Mouse (Mus musculus): Measurements from ENCODE around the gene Cldnd2. TPM values are rescaled to one million over a fixed set of nuclear protein-coding genes. Genes with fewer than 3 reads are reported as not detected.

The Cldnd2 gene
- polyA plus RNA-seq, 2 experiments, result not detected

DNA sequence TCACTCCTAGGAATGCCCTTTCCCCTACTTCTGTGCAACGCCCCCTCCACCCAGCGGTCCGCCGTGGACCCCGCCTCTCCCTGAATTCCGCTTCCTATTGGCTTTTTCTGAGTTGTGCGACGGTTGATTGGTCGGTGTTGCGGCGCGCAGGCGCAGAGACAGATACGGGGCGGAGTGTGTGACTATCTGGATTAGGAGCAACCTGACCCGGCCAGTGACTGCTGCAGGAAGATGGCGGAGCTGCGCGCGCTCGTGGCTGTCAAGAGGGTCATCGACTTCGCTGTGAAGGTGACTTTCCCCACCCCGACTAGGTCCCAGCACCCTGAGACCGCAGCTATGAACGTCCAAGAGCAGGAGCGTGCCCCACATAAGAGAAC lies 3.3 kb downstream of the Cldnd2 start, which contains the start of the genes Etfb and Gm45233:
Etfb (plus strand) TSS at position 167 of the 377 bp plus-strand sequence.
Gm45233 (plus strand) TSS at position 212 of the 377 bp plus-strand sequence.
- TF ChIP-seq POLR2A (IDR thresholded peaks at IDR 0.05; ENCODE audit: borderline replicate concordance, extremely low read depth, insufficient read depth, insufficient read length), result no peak
- WGBS, result under 1% methylated on average over 27 of the region's 27 CpGs
- H3K4me2 ChIP-seq (replicated peaks; ENCODE audit: low read depth, low read length, severe bottlenecking), result peak within 1 kb of the TSS; percentile 84
- peak within 1 kb of the TSS; percentile 46 for H3K4me3 ChIP-seq (replicated peaks; ENCODE audit: low read length)
- H3K9ac ChIP-seq (ENCODE audit: low read depth, low read length, severe bottlenecking), result peak within 1 kb of the TSS; percentile 65
- DNase-seq (ENCODE audit: low spot score) (peak; percentile 94), ATAC-seq (ENCODE audit: low FRiP score, low read depth) (peak; percentile 98)
- peak within 1 kb of the TSS; percentile 93 for H3K27ac ChIP-seq (replicated peaks; ENCODE audit: low read depth, low read length)
- no peaks in the 10 kb centered on the region for H3K9me3 ChIP-seq (ENCODE audit: control insufficient read depth, low read length)
- no peaks in the 10 kb centered on the region for H3K36me3 ChIP-seq (ENCODE audit: control insufficient read depth, insufficient read depth, low read length)
- peaks cover 22% of the 10 kb centered on the region for H3K4me1 ChIP-seq (ENCODE audit: control insufficient read depth, insufficient read depth, low read length)
- no peaks in the 10 kb centered on the region for H3K27me3 ChIP-seq (ENCODE audit: control insufficient read depth, insufficient read depth, low read length)

DNA sequence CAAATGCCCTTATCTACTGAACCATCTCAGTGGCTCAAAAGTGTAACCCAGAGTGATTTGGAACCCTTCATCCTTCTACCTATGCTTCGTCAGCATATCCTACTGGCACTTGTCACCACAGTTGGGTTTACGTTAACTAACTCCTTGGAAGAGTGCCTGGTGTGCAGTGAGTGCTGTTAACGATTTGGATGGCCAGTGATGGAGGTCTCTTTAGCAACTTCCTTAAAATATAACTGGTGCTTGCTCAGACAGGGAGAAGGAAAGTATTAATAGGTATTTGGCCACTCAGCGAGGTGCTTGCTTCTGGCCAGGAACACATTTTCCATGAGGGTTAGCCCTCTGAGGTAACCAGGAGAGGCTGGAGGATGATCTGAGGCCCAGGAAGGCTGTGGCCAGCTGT lies 7.2 kb downstream of the Cldnd2 start:
- Histone ChIP-seq H3K36me3 (ENCODE audit: control insufficient read depth, insufficient read depth, low read length) (0 out of 2 replicates have a peak, but pooled peaks cover 7% of the 10 kb centered on the region), H3K27me3 (ENCODE audit: control insufficient read depth, insufficient read depth, low read length) (no peaks in the 10 kb centered on the region), H3K9me3 (ENCODE audit: control insufficient read depth, low read length) (no peaks in the 10 kb centered on the region), H3K9ac (ENCODE audit: low read depth, low read length, severe bottlenecking) (no peak overlapping the region), H3K27ac (replicated peaks; ENCODE audit: low read depth, low read length) (no peak overlapping the region), H3K4me1 (ENCODE audit: control insufficient read depth, insufficient read depth, low read length) (peaks cover 16% of the 10 kb centered on the region), H3K4me3 (replicated peaks; ENCODE audit: low read length) (no peak overlapping the region), H3K4me2 (replicated peaks; ENCODE audit: low read depth, low read length, severe bottlenecking) (no peak overlapping the region)
- ATAC-seq (ENCODE audit: low FRiP score, low read depth) (no peak), DNase-seq (ENCODE audit: low spot score) (no peak)
- TF ChIP-seq POLR2A (IDR thresholded peaks at IDR 0.05; ENCODE audit: borderline replicate concordance, extremely low read depth, insufficient read depth, insufficient read length), result no peak
- WGBS, result 88% methylated on average over 4 of the region's 4 CpGs

DNA sequence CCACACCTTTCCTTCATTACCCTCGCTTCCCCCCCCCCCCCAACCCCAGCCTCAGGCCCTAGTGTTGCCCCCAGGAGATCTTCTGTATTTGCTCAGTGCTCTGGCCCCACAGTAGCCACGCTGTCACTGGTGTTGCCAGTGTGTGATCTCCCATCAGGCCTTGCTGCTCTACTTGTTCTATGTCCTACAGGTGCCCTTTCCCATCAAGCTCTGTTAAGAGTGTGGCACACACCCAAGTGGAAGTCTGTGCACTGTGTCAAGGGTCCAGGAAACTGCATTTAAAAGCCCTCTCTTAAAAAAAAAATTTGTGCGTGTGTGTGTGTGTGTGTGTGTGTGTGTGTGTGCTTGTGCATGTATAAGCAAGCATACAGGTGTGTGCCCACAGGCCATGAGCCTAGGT lies 7.7 kb downstream of the Cldnd2 start:
- H3K27ac ChIP-seq (replicated peaks; ENCODE audit: low read depth, low read length), result no peak overlapping the region
- no peak overlapping the region for H3K4me2 ChIP-seq (replicated peaks; ENCODE audit: low read depth, low read length, severe bottlenecking)
- H3K9ac ChIP-seq (ENCODE audit: low read depth, low read length, severe bottlenecking), result no peak overlapping the region
- H3K36me3 ChIP-seq (ENCODE audit: control insufficient read depth, insufficient read depth, low read length), result peaks cover 11% of the 10 kb centered on the region
- no peaks in the 10 kb centered on the region for H3K27me3 ChIP-seq (ENCODE audit: control insufficient read depth, insufficient read depth, low read length)
- no peak overlapping the region for H3K4me3 ChIP-seq (replicated peaks; ENCODE audit: low read length)
- ATAC-seq (ENCODE audit: low FRiP score, low read depth), result no peak
- peaks cover 12% of the 10 kb centered on the region for H3K4me1 ChIP-seq (ENCODE audit: control insufficient read depth, insufficient read depth, low read length)
- 86% methylated on average over 3 of the region's 3 CpGs for WGBS
- no peak for TF ChIP-seq POLR2A (IDR thresholded peaks at IDR 0.05; ENCODE audit: borderline replicate concordance, extremely low read depth, insufficient read depth, insufficient read length)
- no peaks in the 10 kb centered on the region for H3K9me3 ChIP-seq (ENCODE audit: control insufficient read depth, low read length)
- no peak for DNase-seq (ENCODE audit: low spot score)

DNA sequence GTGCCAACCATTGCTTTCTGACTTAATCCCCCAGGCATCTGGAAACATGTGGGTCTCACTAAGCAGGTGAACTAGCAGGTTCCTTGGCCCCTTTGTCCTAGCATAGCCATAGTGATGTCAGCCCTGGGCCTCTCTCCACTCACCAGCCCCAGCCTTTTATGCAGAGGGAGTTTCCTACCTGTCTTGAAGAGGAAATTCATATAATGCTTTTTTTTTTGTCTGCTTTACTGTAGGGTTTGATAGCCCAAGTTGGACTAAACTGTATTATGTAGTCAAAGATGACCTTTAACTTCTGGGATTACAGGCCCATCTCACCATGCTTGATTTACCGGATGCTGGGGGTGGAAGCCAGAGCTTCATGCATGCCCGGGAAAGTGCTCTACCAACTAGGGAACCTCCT lies 9.2 kb downstream of the Cldnd2 start:
- Histone ChIP-seq H3K4me1 (ENCODE audit: control insufficient read depth, insufficient read depth, low read length) (peaks cover 6% of the 10 kb centered on the region; the same call in 1 of the 2 replicates), H3K4me2 (replicated peaks; ENCODE audit: low read depth, low read length, severe bottlenecking) (no peak overlapping the region), H3K4me3 (replicated peaks; ENCODE audit: low read length) (no peak overlapping the region), H3K27ac (replicated peaks; ENCODE audit: low read depth, low read length) (no peak overlapping the region), H3K36me3 (ENCODE audit: control insufficient read depth, insufficient read depth, low read length) (peaks cover 24% of the 10 kb centered on the region), H3K9me3 (ENCODE audit: control insufficient read depth, low read length) (no peaks in the 10 kb centered on the region), H3K9ac (ENCODE audit: low read depth, low read length, severe bottlenecking) (no peak overlapping the region), H3K27me3 (ENCODE audit: control insufficient read depth, insufficient read depth, low read length) (no peaks in the 10 kb centered on the region)
- ATAC-seq (ENCODE audit: low FRiP score, low read depth) (no peak), DNase-seq (ENCODE audit: low spot score) (no peak)
- no peak for TF ChIP-seq POLR2A (IDR thresholded peaks at IDR 0.05; ENCODE audit: borderline replicate concordance, extremely low read depth, insufficient read depth, insufficient read length)
- WGBS, result 94% methylated on average over 2 of the region's 2 CpGs

DNA sequence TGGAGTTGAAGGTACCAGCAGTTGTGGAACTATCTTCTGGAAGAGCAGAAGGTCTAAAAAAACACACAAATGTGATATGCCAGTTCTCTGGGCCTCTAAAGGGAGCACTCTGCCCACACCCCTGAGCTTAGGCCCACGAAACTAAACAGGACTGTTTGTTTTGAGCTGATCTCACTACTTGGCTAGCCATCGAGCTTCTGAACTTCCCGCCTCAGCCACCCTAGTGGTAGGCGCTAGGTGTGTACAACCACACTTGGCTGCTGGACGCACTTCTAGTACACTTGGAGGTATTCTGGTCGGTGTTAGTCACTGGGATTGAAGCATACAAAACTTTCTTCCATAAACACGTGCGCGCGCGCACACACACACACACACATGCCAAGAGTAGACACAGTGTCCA lies 11.1 kb downstream of the Cldnd2 start:
- Histone ChIP-seq H3K4me1 (ENCODE audit: control insufficient read depth, insufficient read depth, low read length) (0 out of 2 replicates have a peak, but pooled peaks cover 3% of the 10 kb centered on the region), H3K36me3 (ENCODE audit: control insufficient read depth, insufficient read depth, low read length) (peaks cover 33% of the 10 kb centered on the region), H3K9me3 (ENCODE audit: control insufficient read depth, low read length) (no peaks in the 10 kb centered on the region), H3K4me2 (replicated peaks; ENCODE audit: low read depth, low read length, severe bottlenecking) (no peak overlapping the region), H3K27ac (replicated peaks; ENCODE audit: low read depth, low read length) (no peak overlapping the region), H3K4me3 (replicated peaks; ENCODE audit: low read length) (no peak overlapping the region), H3K27me3 (ENCODE audit: control insufficient read depth, insufficient read depth, low read length) (no peaks in the 10 kb centered on the region), H3K9ac (ENCODE audit: low read depth, low read length, severe bottlenecking) (no peak overlapping the region)
- no peak for ATAC-seq (ENCODE audit: low FRiP score, low read depth)
- no peak for DNase-seq (ENCODE audit: low spot score)
- no peak for TF ChIP-seq POLR2A (IDR thresholded peaks at IDR 0.05; ENCODE audit: borderline replicate concordance, extremely low read depth, insufficient read depth, insufficient read length)
- 96% methylated on average over 11 of the region's 11 CpGs for WGBS

DNA sequence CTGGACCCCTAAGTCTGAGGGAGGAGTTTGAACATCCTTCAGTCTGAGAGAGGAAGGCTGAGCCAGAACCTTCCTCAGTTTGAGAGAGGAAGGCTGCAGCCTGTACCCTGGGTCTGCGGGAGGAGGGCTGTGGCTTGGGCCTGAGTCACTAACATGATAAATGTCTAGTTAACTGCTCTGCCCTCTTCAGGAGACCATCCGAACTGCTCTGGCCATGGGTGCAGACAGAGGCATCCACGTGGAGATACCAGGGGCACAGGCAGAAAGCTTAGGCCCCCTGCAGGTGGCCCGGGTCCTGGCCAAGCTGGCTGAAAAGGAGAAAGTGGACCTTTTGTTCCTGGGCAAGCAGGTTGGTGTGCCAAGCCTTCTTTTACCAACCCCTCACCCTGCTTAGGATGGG lies 12.0 kb downstream of the Cldnd2 start:
- Histone ChIP-seq H3K9me3 (ENCODE audit: control insufficient read depth, low read length) (no peaks in the 10 kb centered on the region), H3K4me2 (replicated peaks; ENCODE audit: low read depth, low read length, severe bottlenecking) (no peak overlapping the region), H3K9ac (ENCODE audit: low read depth, low read length, severe bottlenecking) (no peak overlapping the region), H3K4me1 (ENCODE audit: control insufficient read depth, insufficient read depth, low read length) (0 out of 2 replicates have a peak, but pooled peaks cover 2% of the 10 kb centered on the region), H3K4me3 (replicated peaks; ENCODE audit: low read length) (no peak overlapping the region), H3K27me3 (ENCODE audit: control insufficient read depth, insufficient read depth, low read length) (no peaks in the 10 kb centered on the region), H3K36me3 (ENCODE audit: control insufficient read depth, insufficient read depth, low read length) (peaks cover 41% of the 10 kb centered on the region), H3K27ac (replicated peaks; ENCODE audit: low read depth, low read length) (no peak overlapping the region)
- WGBS, result 50% methylated on average over 4 of the region's 4 CpGs
- DNase-seq (ENCODE audit: low spot score), result no peak
- ATAC-seq (ENCODE audit: low FRiP score, low read depth), result no peak
- TF ChIP-seq POLR2A (IDR thresholded peaks at IDR 0.05; ENCODE audit: borderline replicate concordance, extremely low read depth, insufficient read depth, insufficient read length), result no peak

Measured in limb, embryonic 14.5 days (tissue).